Mouse (Mus musculus) T-cell, adult 2 months (primary cell): ENCODE measurements around the gene Gpr33.

ENCODE experiments used
- DNase-seq: peaks from one replicate; pipeline ENCODE4 v3.0.0; 2022; ENCODE audit warnings: low spot score

Gpr33 gene

DNA sequence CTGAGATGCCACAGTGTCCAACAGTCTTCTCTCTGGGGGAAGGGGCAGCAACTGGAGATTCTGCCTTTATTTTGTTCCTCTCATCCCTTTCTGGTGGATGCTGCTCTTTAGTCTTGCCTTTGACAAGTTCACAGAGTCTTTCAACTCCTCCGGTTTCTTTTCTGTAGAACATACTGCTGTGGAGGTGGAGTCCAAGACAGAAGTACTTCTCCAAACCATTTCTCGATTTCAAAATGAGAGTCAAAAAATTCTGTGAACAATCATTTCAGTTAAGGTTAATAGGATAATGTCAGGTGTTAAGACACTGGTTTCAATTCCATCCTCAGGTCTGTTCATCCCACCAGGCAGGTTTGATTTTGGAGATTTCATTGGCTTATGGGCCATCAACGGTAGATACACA lies at the start of gene Gpr33:
Gene Gpr33 (minus strand): TSS at position 101 of the 400 bp plus-strand sequence.
- DNase-seq = no peak

GRCm38 (mm10) chr12:52049324-52049723 lies 21.5 kb upstream of the Gpr33 start:
- DNase-seq = no peak

GRCm38 (mm10) chr12:52046371-52046770 lies 18.5 kb upstream of the Gpr33 start:
- no peak for DNase-seq

DNA sequence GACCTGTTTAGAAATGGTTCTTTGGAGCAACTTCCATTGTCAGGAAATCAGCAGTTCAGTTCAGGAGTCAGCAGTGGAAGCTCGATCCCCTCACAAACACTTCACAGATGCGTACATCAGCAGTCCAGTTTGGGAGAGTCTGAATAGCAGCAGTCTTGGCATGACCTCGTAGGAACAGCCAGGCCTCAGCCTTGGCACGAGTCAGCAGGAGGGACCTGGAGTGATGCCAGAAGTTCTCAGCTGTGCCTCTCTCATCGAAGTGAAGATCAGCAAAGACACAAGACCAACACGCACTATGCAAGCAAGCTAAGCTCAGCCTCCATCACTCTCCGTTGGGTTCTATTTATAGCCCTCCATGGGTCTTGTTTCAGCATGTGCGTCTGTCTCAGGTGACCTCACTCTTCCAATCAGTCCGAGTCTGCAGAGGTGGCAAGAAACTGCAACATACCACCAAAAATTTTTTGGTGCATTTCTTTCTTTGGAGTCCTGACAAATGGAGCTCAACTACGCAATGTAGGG lies 15.0 kb upstream of the Gpr33 start:
- DNase-seq = no peak

DNA sequence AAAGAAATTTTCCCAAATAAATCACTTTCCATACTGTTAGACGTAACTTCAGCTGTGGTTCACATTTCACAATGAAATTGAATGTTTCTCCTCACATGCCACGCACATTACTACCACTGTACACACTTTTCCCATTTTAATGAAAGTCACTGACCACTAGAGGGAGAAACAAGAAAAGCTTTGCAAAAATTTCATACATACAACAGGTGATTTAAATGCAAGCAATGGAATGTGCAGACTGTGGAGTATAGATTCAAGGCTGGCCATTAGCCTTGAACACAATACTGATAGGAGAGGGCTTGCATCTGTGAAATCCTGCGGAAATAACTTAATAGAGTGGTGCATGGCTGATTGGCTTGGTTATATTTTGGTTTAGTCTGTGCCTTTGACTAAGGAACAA lies 10.5 kb upstream of the Gpr33 start:
- DNase-seq = no peak

DNA sequence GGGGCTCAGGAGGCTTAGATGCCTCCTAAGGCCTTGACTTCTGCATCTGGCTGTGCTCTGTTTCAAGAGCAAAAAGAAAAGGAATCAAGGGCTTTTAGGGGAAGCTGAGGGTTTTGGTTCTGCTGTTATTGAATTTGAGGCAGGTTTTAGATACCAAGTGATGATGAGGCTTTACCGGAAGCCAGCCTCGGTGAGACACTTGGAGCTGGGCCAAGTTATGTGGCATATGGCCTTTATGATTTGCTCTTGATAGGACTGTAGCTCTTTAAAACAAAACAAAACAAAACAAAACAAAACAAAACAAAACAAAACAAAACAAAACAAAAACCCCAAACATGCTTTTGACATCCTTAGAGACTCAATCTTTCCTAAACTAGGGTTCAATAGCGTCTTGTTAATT lies 7.1 kb upstream of the Gpr33 start:
- no peak for DNase-seq

DNA sequence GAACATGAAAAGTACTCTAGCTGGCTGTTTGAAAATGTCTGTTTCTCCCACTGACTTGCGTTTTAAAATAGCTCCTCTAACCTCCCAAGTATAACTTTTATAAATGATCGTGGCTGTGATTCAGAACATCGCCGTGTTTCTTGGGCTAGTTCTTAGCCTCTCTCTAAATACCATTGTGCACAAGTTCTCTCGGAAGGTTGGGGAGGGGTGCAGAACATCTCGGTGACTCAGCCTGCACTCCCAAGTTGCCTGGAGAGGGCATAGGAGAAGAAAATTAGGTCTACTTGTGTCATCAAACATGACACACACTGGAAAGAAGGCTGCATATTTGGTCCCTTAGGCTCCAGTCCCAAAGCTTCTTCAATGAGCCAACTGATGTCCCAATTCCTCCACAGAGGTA lies 4.4 kb upstream of the Gpr33 start:
- no peak for DNase-seq

DNA sequence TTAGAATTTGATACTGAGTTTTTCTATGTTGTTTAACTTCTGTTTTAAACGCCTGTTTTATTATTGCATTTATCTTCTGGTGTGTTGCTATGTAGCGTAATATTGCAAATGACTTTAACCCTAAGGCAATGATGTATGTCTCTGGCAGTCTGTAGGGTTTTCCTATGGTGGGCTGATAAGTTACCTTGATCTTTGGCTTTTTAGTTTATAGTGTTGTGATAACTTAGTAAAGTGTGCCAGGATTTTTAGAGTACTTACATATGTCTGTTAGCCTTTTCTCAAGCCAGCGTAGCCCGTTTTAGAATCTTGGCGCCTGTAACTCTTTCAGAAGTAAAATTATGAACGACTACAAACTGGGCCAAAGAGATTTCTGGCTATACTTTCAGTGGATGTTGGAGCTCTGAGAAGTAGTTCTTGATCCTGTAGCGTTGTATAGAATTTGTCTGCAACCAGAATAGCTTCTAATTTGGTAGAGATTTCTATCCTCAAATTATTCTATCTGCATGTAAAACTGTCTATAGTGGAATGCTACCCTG lies 13.3 kb downstream of the Gpr33 start:
- DNase-seq = no peak

- no peak for DNase-seq
Measured at GRCm38 (mm10) chr12:52014044-52014443, 13.8 kb downstream of the Gpr33 start.

DNA sequence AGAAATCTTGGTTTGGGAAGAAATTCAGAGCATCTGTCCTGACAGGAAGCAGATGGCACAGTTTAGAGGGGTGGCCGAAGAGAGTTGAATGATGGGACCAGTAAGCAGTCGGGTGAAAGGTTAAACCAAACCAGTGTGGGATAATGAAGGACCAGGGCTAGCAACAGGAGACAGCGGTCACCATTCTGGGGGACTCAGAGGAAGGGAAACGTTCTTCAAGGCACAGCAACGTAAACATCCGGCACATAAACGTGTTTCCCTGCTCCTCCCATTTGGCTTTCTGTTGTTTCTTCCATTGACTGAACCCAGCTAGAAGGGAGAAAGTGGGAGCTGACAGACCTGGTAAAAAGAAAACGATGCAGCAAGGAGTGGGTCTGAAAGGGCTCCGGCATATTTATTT lies 14.6 kb downstream of the Gpr33 start:
- no peak for DNase-seq

DNA sequence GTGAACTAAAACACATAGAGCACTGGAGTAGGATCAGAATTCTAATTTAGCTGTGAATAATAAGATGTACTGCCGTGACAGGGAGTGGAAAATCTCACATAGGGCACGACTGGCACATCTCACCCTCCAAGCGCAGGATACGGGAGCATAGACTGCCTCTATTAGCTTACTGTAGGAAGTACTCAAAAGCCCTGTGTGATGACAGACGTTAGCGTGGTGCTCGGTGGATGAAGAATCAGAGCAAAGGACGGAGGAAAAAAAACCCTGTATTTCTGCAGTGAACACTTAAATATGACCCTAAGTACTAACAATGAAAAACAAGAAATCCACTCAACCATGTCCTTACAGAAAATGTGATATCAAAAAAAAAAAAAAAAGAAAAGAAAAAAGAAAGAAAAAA lies 15.7 kb downstream of the Gpr33 start:
- no peak for DNase-seq

DNA sequence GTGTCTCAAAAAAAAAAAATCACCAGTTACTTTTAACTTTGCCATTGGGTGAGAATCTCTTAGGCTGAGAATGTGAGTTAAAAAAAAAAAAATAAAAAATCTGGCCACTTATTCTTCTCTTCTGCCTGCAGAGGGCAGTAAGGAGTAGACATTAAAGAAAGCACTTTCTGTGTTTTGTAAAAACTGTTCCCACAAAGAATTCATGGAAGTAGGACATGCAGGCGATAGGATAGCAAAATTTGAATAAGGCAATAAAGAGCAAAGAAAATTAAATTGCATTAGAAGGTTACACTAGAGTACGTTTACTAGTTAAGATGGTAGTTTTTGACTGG lies 17.3 kb downstream of the Gpr33 start:
- no peak for DNase-seq

DNA sequence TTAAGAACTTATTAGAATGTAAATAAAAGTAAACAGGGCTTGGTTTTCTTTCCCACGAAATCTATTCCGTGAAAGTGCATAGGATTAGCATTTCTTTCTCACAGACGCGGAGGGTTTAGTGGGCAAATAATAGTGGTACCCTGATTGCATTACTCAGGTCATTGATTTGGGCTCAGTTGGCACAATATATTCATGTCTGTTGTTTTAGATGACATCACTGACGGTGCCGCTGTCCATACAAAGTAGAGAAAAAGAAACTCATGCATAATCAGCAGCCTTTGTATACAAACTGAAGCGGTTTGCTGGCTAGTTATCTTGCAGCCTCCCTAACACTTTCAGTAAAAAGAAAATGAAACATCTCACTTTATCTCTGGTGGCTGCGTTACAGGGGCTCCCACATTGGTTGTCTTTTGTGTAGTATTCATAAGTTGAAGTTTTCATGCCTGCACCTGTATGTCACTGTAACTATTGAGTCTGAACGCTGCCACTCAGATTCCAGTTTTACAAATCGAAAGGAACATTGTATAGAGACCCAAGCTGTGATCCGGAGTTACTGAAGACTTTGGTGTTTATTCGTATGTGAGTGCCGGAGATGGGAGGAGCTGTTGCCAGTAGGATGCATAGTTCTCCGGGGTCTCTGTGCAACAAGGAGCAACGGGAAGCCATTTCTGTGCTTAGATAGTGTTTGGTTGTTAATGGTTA lies 17.8 kb downstream of the Gpr33 start:
- no peak for DNase-seq

- DNase-seq = no peak
Measured at GRCm38 (mm10) chr12:52006633-52006994, 21.2 kb downstream of the Gpr33 start.

- DNase-seq = peak; percentile 92
Measured at GRCm38 (mm10) chr12:52005877-52006632, 21.8 kb downstream of the Gpr33 start, which contains the start of gene Dtd2. Dtd2 (minus strand) TSS chr12:52006501.

DNA sequence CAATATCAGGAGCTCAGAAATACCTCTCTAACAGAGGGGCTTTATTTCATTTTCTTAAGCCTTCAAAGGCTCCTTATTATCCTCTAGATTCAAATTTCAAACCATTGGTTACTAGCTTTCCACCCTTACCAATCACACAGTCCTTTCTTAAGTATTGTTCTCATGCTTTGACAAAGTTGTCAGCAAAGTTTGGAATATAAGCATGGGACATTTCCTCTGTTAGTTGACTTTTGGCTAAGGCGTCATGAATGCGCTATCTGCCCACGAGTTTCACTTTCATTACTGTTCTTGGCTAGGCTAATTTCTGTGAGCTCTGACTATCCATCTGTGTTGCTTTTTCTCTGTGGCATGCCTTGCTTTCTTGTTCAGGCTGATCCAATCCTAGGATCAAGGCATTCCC lies 25.1 kb downstream of the Gpr33 start:
- no peak for DNase-seq

DNA sequence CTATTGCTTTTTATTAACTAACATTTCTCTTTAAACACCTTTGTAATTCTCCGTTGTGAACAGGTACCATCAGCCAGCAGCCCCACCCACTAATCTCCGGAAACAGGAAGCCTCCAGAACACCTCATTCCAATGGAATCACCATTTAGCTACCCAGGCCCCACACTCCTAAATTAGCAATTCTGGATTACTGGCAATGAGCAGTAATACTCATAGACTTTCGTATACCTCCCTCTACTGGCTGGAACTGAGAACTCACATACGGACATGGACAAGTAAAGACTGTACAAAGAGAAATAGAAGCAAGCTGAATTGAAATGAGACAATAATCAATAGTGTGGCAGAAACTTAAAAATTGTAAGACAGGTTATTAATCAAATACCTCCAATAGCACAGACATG lies 26.3 kb downstream of the Gpr33 start:
- peak; percentile 62 for DNase-seq

GRCm38 (mm10) chr12:51998366-51998932 lies 29.4 kb downstream of the Gpr33 start:
- no peak for DNase-seq

- DNase-seq = no peak
Measured at GRCm38 (mm10) chr12:51995738-51996536, 31.9 kb downstream of the Gpr33 start.

- no peak for DNase-seq
Measured at GRCm38 (mm10) chr12:51990629-51991028, 37.2 kb downstream of the Gpr33 start.

DNA sequence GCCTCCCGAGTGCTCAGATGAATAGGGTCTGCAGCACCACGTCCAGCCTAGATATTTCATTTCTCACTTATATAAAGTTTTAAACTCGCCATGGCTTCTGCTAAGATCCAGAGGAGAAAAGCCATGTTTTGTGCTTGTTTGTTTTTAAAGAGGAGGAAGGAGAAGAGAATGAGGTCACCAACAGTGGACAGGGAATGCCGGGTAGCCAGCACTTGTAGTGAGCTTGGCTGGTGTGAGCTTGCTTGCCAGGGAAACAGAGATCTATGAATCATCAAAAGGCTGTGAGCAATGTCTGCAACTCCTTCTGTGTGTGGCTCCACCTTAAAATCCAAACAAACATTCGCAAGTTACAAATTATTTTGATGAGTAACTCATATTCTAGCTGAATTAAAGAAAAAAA lies 39.3 kb downstream of the Gpr33 start:
- no peak for DNase-seq

DNA sequence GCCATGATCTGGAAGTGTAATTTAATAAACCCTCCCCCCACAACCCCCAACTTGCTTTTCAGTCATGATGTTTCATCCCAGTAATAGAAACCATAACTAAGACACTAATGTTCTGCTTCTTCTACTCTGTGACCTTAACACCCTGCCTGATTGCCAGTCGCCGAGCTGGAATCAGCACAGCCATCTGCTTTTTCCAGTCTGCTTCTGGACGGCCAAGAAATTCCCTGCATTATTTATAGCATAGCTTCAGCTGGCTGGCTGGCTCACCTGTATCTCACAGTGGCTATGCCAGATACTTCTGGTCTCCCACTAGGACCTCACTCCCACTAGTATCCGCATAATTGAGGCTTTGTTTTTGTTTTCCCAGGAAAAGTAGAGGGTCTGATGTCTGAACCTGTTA lies 42.0 kb downstream of the Gpr33 start:
- no peak for DNase-seq
